Mouse (Mus musculus) neural tube, embryonic 11.5 days (tissue): ENCODE measurements around the gene Fadd. TPM values are rescaled to one million over a fixed set of nuclear protein-coding genes. Genes with fewer than 3 reads are reported as not detected.

Experiments
- ATAC-seq: fragments of 200-750 bp; cut with Nextera tagmentation; 2 replicates; pipeline ENCODE4 v1.8.0; 2017; ENCODE audit warnings: moderate number of reproducible peaks, mild to moderate bottlenecking, moderate TSS enrichment, moderate library complexity; ENCODE audit not compliant: insufficient read depth, low FRiP score, low TSS enrichment
- DNase-seq: peaks from one replicate; pipeline ENCODE4 v3.0.0-alpha.2; 2015; ENCODE audit warnings: low spot score
- H3K27ac ChIP-seq: fragments of 300-500 bp; sonication (generic); 2 replicates; pipeline ENCODE4 v1.5.1; 2014; ENCODE audit warnings: low read depth, mild to moderate bottlenecking, low read length
- H3K27me3 ChIP-seq: fragments of 300-500 bp; sonication (generic); 2 replicates; pipeline ENCODE4 v1.6.1; 2014; ENCODE audit warnings: mild to moderate bottlenecking, low read length, mixed read lengths; ENCODE audit not compliant: control insufficient read depth, insufficient read depth
- H3K36me3 ChIP-seq: fragments of 300-500 bp; sonication (generic); 2 replicates; pipeline ENCODE4 v1.6.1; 2014; ENCODE audit warnings: mild to moderate bottlenecking, low read length, moderate library complexity, mixed read lengths; ENCODE audit not compliant: control insufficient read depth, insufficient read depth
- H3K4me1 ChIP-seq: fragments of 300-500 bp; sonication (generic); 2 replicates; pipeline ENCODE4 v1.6.1; 2014; ENCODE audit warnings: low read length, mixed read lengths; ENCODE audit not compliant: control insufficient read depth, insufficient read depth
- H3K4me2 ChIP-seq: fragments of 300-500 bp; sonication (generic); 2 replicates; pipeline ENCODE4 v1.6.1; 2014; ENCODE audit warnings: low read depth, mild to moderate bottlenecking, moderate library complexity
- H3K4me3 ChIP-seq: fragments of 300-500 bp; sonication (generic); 2 replicates; pipeline ENCODE4 v1.5.1; 2014; ENCODE audit warnings: low read depth, low read length
- H3K9ac ChIP-seq: fragments of 300-500 bp; sonication (generic); 2 replicates; pipeline ENCODE4 v1.6.1; 2014; ENCODE audit warnings: mild to moderate bottlenecking, low read length
- H3K9me3 ChIP-seq: fragments of 300-500 bp; sonication (generic); 2 replicates; pipeline ENCODE4 v1.6.1; 2016; ENCODE audit warnings: low read length; ENCODE audit not compliant: control insufficient read depth
- WGBS: fragments of 180-500 bp; shearing (Covaris S2); extraction: QIAGEN DNeasy Blood & Tissue Kit; methylation state at CpG from one replicate; pipeline ENCODE4 v1.1.7; 2014; 5-methylcytosine and 5-hydroxymethylcytosine counted together
- polyA plus RNA-seq: library from polyadenylated mRNA; unstranded; fragments of >200 nt; fragmentation: Nextera tagmentation; extraction: Ambion mirVana; gene quantifications from 2 replicates; pipeline ENCODE4 v1.2.1, GENCODE M21; 2014

Gene Fadd
- polyA plus RNA-seq, 1 experiment from 2014 or later, result 9.4 TPM

DNA sequence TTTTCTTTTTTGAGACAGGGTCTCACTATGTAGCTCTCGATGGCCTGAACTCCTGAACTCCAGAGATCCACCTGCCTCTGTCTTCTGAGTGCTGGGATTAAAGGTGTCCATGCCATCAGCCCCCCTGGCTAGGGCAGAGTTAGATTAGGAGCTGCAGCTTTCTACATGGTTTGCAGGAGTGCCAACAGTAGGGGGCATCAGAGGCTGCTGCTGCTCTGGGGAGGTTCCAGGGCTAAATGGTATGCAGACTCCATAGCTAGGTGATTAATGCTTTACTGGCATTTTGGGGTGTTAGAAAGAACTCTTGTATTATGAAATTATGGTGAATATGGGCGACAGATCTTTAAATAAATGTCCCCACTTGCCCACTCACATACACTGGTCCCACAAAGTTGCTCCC lies 5.0 kb upstream of the Fadd start:
- DNase-seq, result peak; percentile 49
- Histone ChIP-seq H3K36me3 (no peaks in the 10 kb centered on the region), H3K4me2 (no peak overlapping the region), H3K27me3 (no peaks in the 10 kb centered on the region), H3K9me3 (no peaks in the 10 kb centered on the region), H3K4me1 (no peaks in the 10 kb centered on the region), H3K4me3 (no peak overlapping the region), H3K9ac (no peak overlapping the region), H3K27ac (no peak overlapping the region)
- no peak for ATAC-seq
- 39% methylated on average over 2 of the region's 2 CpGs for WGBS

DNA sequence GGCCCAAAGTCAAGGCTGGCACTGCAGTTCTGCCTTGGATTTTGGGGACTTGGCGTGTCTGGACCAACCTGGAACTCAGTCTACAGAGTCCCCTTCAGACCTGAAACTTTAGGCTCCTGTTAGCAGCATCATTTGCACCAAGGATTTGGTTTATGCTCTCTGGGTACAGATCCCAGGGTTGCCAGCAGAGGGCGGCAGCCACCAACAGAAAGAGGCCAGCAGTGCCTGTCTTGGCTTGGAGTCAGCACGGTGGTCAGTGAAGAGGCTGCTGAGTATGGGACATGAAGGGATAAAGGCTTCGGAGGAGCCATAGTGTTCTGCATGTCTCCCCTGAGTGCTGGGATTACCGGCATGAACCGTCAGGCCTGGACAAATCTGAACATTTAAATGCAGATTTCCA lies 3.4 kb upstream of the Fadd start:
- H3K27me3 ChIP-seq, result no peaks in the 10 kb centered on the region
- H3K9ac ChIP-seq, result no peak overlapping the region
- no peaks in the 10 kb centered on the region for H3K9me3 ChIP-seq
- no peak overlapping the region for H3K27ac ChIP-seq
- H3K4me1 ChIP-seq, result peaks cover 8% of the 10 kb centered on the region; the same call in 1 of the 2 replicates
- H3K4me2 ChIP-seq, result no peak overlapping the region
- DNase-seq, result peak; percentile 83
- H3K4me3 ChIP-seq, result no peak overlapping the region
- WGBS, result 10% methylated on average over 6 of the region's 6 CpGs
- no peak for ATAC-seq
- no peaks in the 10 kb centered on the region for H3K36me3 ChIP-seq

DNA sequence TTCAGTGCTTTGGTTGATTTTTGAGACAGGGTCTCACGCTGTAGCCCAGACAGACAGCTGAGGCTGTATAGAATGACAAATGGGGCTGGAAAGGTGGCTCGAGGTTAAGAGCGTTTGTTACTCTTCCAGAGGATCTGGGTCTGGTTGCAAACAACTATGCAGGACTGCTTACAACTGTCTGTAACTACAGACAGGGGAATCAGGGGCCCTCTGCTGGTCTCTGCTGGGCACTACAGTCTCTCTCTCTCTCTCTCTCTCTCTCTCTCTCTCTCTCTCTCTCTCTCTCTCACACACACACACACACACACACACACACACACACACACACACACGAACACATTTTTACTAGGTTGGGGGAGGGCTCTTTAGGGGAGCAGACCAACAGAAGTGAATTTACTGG lies 1.4 kb upstream of the Fadd start:
- WGBS, result 5% methylated on average over 4 of the region's 4 CpGs
- Histone ChIP-seq H3K36me3 (peaks cover 4% of the 10 kb centered on the region), H3K27ac (no peak overlapping the region), H3K27me3 (no peaks in the 10 kb centered on the region), H3K4me1 (peaks cover 8% of the 10 kb centered on the region; the same call in 1 of the 2 replicates), H3K4me2 (no peak overlapping the region), H3K9me3 (no peaks in the 10 kb centered on the region), H3K4me3 (no peak overlapping the region), H3K9ac (no peak overlapping the region)
- no peak for ATAC-seq
- peak; percentile 59 for DNase-seq

DNA sequence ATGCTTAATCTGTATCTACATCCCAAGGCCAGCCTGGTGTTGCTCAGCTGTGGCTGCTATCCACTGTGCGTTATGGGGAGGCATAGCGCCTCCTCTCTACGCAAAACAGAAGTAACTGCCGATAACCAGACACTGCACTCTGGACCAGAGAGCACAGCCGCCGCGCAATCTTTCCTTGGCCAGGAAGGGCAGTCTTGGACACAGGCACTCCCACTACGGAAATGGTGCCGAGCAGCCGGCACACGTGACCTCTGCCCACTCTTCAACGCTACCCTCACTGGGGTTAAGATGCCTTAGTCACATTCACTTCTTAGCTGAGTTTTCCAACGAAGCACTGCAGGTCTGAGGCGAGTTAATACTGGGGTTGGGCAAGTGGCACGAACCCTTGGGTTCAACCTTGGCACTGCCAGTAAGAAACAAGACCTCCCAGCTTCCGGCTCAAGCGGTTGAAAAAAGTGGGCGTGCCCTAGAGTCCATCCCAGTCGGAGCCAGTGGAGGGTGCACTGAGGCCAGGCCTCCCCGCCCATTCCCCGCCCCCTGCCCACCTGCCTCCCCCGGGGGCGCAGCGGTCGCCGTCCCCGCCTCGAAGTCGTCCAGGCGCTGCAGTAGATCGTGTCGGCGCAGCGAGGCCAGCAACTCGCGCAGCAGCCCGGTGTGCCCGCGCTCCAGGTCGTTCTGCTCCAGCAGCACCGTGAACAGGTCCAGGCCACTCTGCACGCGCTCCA lies 542 bp downstream of the Fadd start:
- under 1% methylated on average over 41 of the region's 43 CpGs for WGBS
- no peaks in the 10 kb centered on the region for H3K9me3 ChIP-seq
- peak overlapping the region; percentile 80 for H3K4me2 ChIP-seq
- peaks cover 4% of the 10 kb centered on the region for H3K36me3 ChIP-seq
- no peaks in the 10 kb centered on the region for H3K27me3 ChIP-seq
- peak overlapping the region; percentile 77 for H3K4me3 ChIP-seq
- H3K4me1 ChIP-seq, result peaks cover 8% of the 10 kb centered on the region; the same call in 1 of the 2 replicates
- peak overlapping the region; percentile 76 for H3K9ac ChIP-seq
- peak; percentile 87 for ATAC-seq
- H3K27ac ChIP-seq, result peak overlapping the region; percentile 70; the same call in 1 of the 2 replicates
- DNase-seq, result peak; percentile 84

DNA sequence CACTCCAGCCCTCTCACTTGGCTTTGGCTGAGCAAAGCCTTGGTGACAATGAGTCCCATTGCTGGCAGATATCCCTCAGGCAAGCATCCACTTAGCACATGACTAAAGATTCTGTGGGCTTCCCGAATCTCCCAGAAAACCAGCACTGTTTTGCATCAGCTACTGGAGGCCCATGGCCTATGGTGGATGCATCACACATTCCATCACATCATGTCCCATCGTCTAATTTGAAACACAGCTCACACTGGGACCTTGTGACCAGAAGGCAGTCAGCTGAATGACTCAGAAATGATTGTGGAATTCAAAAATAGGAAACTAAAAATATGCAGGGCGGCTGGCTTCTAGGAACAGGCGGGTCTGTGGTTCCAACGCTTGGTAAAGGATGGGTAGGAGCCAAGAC lies 4.4 kb downstream of the Fadd start:
- DNase-seq (no peak), ATAC-seq (no peak)
- peaks cover 4% of the 10 kb centered on the region for H3K36me3 ChIP-seq
- WGBS, result 93% methylated on average over 5 of the region's 5 CpGs
- peaks cover 8% of the 10 kb centered on the region; the same call in 1 of the 2 replicates for H3K4me1 ChIP-seq
- H3K27me3 ChIP-seq, result no peaks in the 10 kb centered on the region
- H3K9me3 ChIP-seq, result no peaks in the 10 kb centered on the region
- H3K4me2 ChIP-seq, result no peak overlapping the region
- H3K9ac ChIP-seq, result no peak overlapping the region
- H3K27ac ChIP-seq, result no peak overlapping the region
- H3K4me3 ChIP-seq, result no peak overlapping the region

DNA sequence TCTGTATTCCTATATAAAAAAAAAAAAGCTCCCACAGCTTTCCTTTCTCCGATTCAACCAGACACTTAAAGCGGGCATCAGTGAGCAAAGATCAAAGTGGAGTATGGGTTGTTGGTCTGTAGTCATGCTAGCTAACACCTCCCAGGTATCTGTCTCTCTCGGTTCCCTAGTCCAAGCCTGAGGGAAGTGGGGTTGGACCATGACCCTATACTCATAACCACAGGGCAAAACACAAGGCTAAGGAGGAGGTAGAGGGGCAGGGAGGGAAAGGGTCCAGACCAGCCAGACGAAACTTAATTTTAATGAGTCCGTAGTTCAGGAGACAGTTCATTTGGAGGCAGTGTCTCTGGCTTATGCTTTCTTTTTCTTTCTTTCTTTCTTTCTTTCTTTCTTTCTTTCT lies 10.0 kb downstream of the Fadd start:
- no peaks in the 10 kb centered on the region for H3K9me3 ChIP-seq
- H3K27me3 ChIP-seq, result no peaks in the 10 kb centered on the region
- H3K36me3 ChIP-seq, result no peaks in the 10 kb centered on the region
- no peaks in the 10 kb centered on the region for H3K4me1 ChIP-seq
- no peak overlapping the region for H3K4me3 ChIP-seq
- no peak overlapping the region for H3K4me2 ChIP-seq
- WGBS, result 82% methylated on average over 5 of the region's 5 CpGs
- no peak for ATAC-seq
- H3K9ac ChIP-seq, result no peak overlapping the region
- DNase-seq, result no peak
- H3K27ac ChIP-seq, result no peak overlapping the region

DNA sequence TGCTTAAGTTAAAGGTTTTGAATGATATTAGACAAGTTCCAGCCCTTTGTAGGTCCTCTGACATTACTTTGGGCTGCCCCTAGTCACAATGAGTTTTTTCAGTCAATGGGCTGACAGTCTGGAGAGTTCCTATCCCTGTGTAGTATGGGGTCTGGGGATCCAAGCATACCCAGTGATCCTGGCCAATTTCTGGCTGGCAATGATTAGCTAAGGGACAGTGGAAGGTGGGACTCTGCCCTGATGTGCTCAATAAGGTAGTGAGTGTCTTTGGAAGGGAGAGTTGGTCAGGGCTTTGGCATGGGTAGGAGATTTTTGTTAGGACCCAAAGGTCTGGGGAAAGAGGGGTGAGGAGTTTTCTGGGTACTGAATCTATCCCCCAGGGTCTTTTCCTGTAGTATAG lies 10.7 kb downstream of the Fadd start:
- no peak overlapping the region for H3K4me3 ChIP-seq
- no peaks in the 10 kb centered on the region for H3K36me3 ChIP-seq
- H3K9ac ChIP-seq, result no peak overlapping the region
- no peak for DNase-seq
- ATAC-seq, result no peak
- H3K4me2 ChIP-seq, result no peak overlapping the region
- no peaks in the 10 kb centered on the region for H3K9me3 ChIP-seq
- H3K27ac ChIP-seq, result no peak overlapping the region
- no peaks in the 10 kb centered on the region for H3K27me3 ChIP-seq
- no peaks in the 10 kb centered on the region for H3K4me1 ChIP-seq

DNA sequence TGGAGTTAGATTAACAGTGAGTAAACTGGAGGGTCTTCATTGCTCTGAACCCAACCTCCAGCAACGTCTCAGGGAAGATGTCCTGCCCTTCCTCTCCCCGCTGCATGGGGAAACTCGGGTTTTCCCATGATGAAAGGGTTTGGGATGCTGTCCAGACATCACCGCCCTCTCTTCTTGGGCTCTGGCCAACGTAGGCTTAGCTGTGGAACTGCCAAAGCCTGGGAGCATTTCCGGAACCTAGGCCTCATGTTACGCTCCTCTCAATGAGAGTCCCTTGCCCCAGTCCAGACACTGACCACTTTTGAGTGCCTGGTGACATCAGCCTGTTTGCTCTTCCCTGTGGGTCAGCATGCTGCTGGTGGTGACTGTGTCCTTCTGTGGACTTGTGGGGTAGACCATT lies 12.8 kb downstream of the Fadd start:
- DNase-seq (no peak), ATAC-seq (no peak)
- H3K27ac ChIP-seq, result no peak overlapping the region
- WGBS, result 86% methylated on average over 7 of the region's 7 CpGs
- H3K4me2 ChIP-seq, result no peak overlapping the region
- H3K4me3 ChIP-seq, result no peak overlapping the region
- H3K9me3 ChIP-seq, result no peaks in the 10 kb centered on the region
- H3K9ac ChIP-seq, result no peak overlapping the region
- no peaks in the 10 kb centered on the region for H3K27me3 ChIP-seq
- no peaks in the 10 kb centered on the region for H3K4me1 ChIP-seq
- no peaks in the 10 kb centered on the region for H3K36me3 ChIP-seq

DNA sequence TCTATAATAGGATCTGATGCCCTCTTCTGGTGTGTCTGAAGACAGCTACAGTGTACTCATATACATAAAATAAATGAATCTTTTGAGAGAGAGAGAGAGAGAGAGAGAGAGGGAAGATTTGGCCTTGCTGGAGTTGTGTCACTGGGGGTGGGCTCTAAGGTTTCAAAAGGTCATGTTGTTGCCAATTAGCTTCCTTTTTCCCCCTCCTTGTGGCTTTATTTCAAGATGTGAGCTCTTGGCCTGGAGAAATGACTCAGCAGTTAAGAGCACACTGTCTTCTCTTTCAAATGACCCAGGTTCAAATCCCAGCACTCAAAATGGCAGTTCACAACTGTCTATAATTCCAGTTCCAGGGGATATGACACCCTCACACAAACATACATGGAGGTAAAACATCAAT lies 14.2 kb downstream of the Fadd start:
- H3K36me3 ChIP-seq, result no peaks in the 10 kb centered on the region
- ATAC-seq, result no peak
- H3K9ac ChIP-seq, result no peak overlapping the region
- no peak for DNase-seq
- no peak overlapping the region for H3K27ac ChIP-seq
- H3K4me1 ChIP-seq, result no peaks in the 10 kb centered on the region
- H3K9me3 ChIP-seq, result no peaks in the 10 kb centered on the region
- no peaks in the 10 kb centered on the region for H3K27me3 ChIP-seq
- no peak overlapping the region for H3K4me2 ChIP-seq
- H3K4me3 ChIP-seq, result no peak overlapping the region
